Mouse (Mus musculus): ENCODE measurements around the gene Mybl2. TPM values are rescaled to one million over a fixed set of nuclear protein-coding genes. Genes with fewer than 3 reads are reported as not detected.

Gene Mybl2
- polyA plus RNA-seq, 1 experiment from 2014 or later: 10.5 TPM

Small RNA genes lying within 50 kb of the gene (microRNA-seq; reads per million reads assigned to microRNA genes)
- not detected for gene Gm22174
- not detected for gene Mir7003

Other genes with a start within 250 kb of the Mybl2 start
- gene Srsf6, start 123.2 kb upstream of the Mybl2 start, polyA plus RNA-seq (2014; fragmentation: Nextera tagmentation; extraction: Ambion mirVana): 149 and 173 TPM in 2 replicates
- 0.11 and 0.70 TPM in 2 replicates for gene L3mbtl1, start 111.2 kb upstream of the Mybl2 start, polyA plus RNA-seq (2014; fragmentation: Nextera tagmentation; extraction: Ambion mirVana)
- gene Sgk2, start 67.4 kb upstream of the Mybl2 start, polyA plus RNA-seq (2014; fragmentation: Nextera tagmentation; extraction: Ambion mirVana): not detected in 2 replicates
- gene Ift52, start 37.3 kb upstream of the Mybl2 start, polyA plus RNA-seq (2014; fragmentation: Nextera tagmentation; extraction: Ambion mirVana): 39.9 and 42.6 TPM in 2 replicates
- gene Gtsf1l, start 33.2 kb downstream of the Mybl2 start, polyA plus RNA-seq (2014; fragmentation: Nextera tagmentation; extraction: Ambion mirVana): 0.22 TPM in 1 of 2 replicates, not detected in the other
- gene Tox2, start 148.4 kb downstream of the Mybl2 start, polyA plus RNA-seq (2014; fragmentation: Nextera tagmentation; extraction: Ambion mirVana): 16.5 and 19.2 TPM in 2 replicates